In the genomic region with DNA sequence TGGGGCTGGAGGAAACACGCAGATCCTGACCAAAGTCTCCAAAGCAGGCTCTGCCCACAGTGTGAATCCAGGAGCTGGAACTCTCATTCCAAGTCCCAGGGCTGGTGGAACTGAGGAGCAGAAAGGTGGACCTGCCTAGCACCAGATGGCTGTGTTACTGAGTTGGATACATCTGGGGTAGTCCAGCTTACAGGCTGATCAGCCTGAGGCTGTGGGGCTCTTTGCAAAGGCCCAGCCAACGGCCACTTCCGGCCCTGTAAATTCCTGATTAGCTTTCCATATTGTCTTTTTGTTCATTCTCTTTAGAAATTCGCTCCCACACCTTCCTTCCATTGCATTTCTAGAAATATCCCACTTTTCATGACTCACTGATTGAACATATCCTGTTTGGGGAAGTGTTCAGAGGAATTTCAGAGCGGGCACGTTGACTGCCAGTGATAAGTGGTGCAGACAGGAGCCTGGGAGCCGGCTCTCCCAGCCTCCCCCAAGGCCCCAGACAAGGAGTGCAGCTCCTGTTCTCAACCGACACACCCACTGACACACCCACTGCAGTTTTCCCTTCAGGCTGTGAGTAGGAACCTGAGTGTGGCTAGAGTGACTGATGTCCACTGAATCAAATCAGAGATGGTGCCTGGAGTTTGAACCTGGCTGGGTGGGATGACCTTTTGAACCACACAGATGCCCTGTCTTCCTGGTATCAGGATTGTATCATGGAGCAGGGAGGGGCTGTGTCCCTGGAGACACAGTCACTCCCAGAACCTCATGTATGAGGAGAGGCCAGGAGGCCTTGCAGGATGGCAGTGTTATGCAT, we compare ENCODE assay signal across 8 mouse cellular contexts.
DNase-seq lines count a peak whose midpoint lies in the region; ATAC-seq and TF ChIP-seq lines count a peak whose summit lies in the region.

No protein-coding gene starts in this region.

- ATAC-seq in intestine, embryonic 14.5 days (replicated peaks; ENCODE audit: low FRiP score, low TSS enrichment, low read depth) = peak; percentile 59; the same call in 1 of the 2 replicates
- ATAC-seq in lung, postnatal 0 days = peak; percentile 66

- no peak for TF ChIP-seq CTCF in lung, postnatal 0 days (IDR thresholded peaks at IDR 0.05)

- H3K27me3 ChIP-seq in intestine, embryonic 14.5 days (replicated peaks; ENCODE audit: control insufficient read depth, insufficient read depth, low read length) = no peaks in the 10 kb centered on the region
- no peaks in the 10 kb centered on the region for H3K27me3 ChIP-seq in lung, postnatal 0 days (replicated peaks; ENCODE audit: insufficient read depth, low read length)

- H3K4me3 ChIP-seq in intestine, embryonic 14.5 days (ENCODE audit: low read depth, low read length) = no peak overlapping the region
- no peak overlapping the region for H3K4me3 ChIP-seq in lung, postnatal 0 days (ENCODE audit: low read depth, low read length)

- H3K4me1 ChIP-seq in intestine, embryonic 14.5 days (replicated peaks; ENCODE audit: control insufficient read depth, insufficient read depth, low read length) = peaks cover 34% of the 10 kb centered on the region
- peaks cover 12% of the 10 kb centered on the region; the same call in 1 of the 2 replicates for H3K4me1 ChIP-seq in lung, postnatal 0 days (ENCODE audit: insufficient read depth, low read depth, low read length)

- no peaks in the 10 kb centered on the region for H3K9me3 ChIP-seq in intestine, embryonic 14.5 days (ENCODE audit: control insufficient read depth, low read length)
- no peaks in the 10 kb centered on the region for H3K9me3 ChIP-seq in lung, postnatal 0 days (ENCODE audit: low read length)

- no peak overlapping the region for H3K4me2 ChIP-seq in intestine, embryonic 14.5 days (ENCODE audit: low read length)
- H3K4me2 ChIP-seq in lung, postnatal 0 days (replicated peaks; ENCODE audit: low read depth, low read length) = no peak overlapping the region

- peak; percentile 22 for DNase-seq in cerebellum, adult 11-12 months
- no peak for DNase-seq in cerebellum, postnatal 14 days
- peak; percentile 22 for DNase-seq in urinary bladder, adult 2 months (ENCODE audit: low spot score)
- DNase-seq in urinary bladder, postnatal 4 days (ENCODE audit: low spot score in 2 of 2) = no peak
- peak; percentile 66 for DNase-seq in intestine, embryonic 14.5 days (ENCODE audit: low spot score)
- peak; percentile 68 for DNase-seq in lung, postnatal 0 days (ENCODE audit: low spot score)
- DNase-seq in thymus, postnatal 25 days = no peak
- DNase-seq in thymus, postnatal 10 days (ENCODE audit: low spot score in 2 of 2) = no peak

- peak overlapping the region; percentile 60; the same call in 1 of the 2 replicates for H3K27ac ChIP-seq in intestine, embryonic 14.5 days (ENCODE audit: low read depth)
- H3K27ac ChIP-seq in lung, postnatal 0 days (ENCODE audit: low read length) = peak overlapping the region; percentile 52

- WGBS in intestine, embryonic 14.5 days = 33% methylated on average over 8 of the region's 8 CpGs
- WGBS in lung, postnatal 0 days = 33% methylated on average over 8 of the region's 8 CpGs

- no peaks in the 10 kb centered on the region for H3K36me3 ChIP-seq in intestine, embryonic 14.5 days (ENCODE audit: control insufficient read depth, insufficient read depth, low read length)
- H3K36me3 ChIP-seq in lung, postnatal 0 days (ENCODE audit: insufficient read depth, low read length) = no peaks in the 10 kb centered on the region

- peak; percentile 73 for TF ChIP-seq EP300 in lung, postnatal 0 days (IDR thresholded peaks at IDR 0.05)

- no peak overlapping the region for H3K9ac ChIP-seq in intestine, embryonic 14.5 days (ENCODE audit: low read length)
- no peak overlapping the region for H3K9ac ChIP-seq in lung, postnatal 0 days (replicated peaks; ENCODE audit: low read depth)

Comparison
In these comparisons a context has a peak if more than half of its experiments do, and no peak if none do; other contexts are left out.
1. DNase-seq: peak in cerebellum, adult 11-12 months (single experiment), urinary bladder, adult 2 months (single experiment), intestine, embryonic 14.5 days (single experiment) and lung, postnatal 0 days (single experiment); none in cerebellum, postnatal 14 days (0 of 2), urinary bladder, postnatal 4 days (0 of 2), thymus, postnatal 25 days (single experiment) and thymus, postnatal 10 days (0 of 2).